Mouse (Mus musculus): ENCODE data around the gene Nrsn1. TPM values are rescaled to one million over a fixed set of nuclear protein-coding genes. Genes with fewer than 3 reads are reported as not detected.

The Nrsn1 gene
- polyA plus RNA-seq, 1 experiment from 2014 or later, result 31.2 TPM

- Histone ChIP-seq H3K27ac (ENCODE audit: low read depth, low read length) (no peak overlapping the region), H3K9ac (ENCODE audit: low read length) (no peak overlapping the region), H3K9me3 (replicated peaks; ENCODE audit: control insufficient read depth, low read length) (no peaks in the 10 kb centered on the region), H3K27me3 (replicated peaks; ENCODE audit: control insufficient read depth, insufficient read depth, low read length) (no peaks in the 10 kb centered on the region), H3K4me3 (ENCODE audit: low read depth, low read length) (no peak overlapping the region), H3K4me2 (ENCODE audit: low read length) (no peak overlapping the region), H3K4me1 (ENCODE audit: control insufficient read depth, insufficient read depth, low read length) (no peaks in the 10 kb centered on the region), H3K36me3 (ENCODE audit: control insufficient read depth, insufficient read depth, low read length) (no peaks in the 10 kb centered on the region)
- 78% methylated on average over 6 of the region's 6 CpGs for WGBS
- no peak for ATAC-seq
- DNase-seq (ENCODE audit: low spot score), result no peak
Measured at GRCm38 (mm10) chr13:25257608-25258007, 12.7 kb downstream of the Nrsn1 start.

GRCm38 (mm10) chr13:25254478-25255263, 15.6 kb downstream of the Nrsn1 start:
- Histone ChIP-seq H3K36me3 (ENCODE audit: control insufficient read depth, insufficient read depth, low read length) (no peaks in the 10 kb centered on the region), H3K4me2 (ENCODE audit: low read length) (no peak overlapping the region), H3K27me3 (replicated peaks; ENCODE audit: control insufficient read depth, insufficient read depth, low read length) (no peaks in the 10 kb centered on the region), H3K4me1 (ENCODE audit: control insufficient read depth, insufficient read depth, low read length) (no peaks in the 10 kb centered on the region), H3K4me3 (ENCODE audit: low read depth, low read length) (no peak overlapping the region), H3K9me3 (replicated peaks; ENCODE audit: control insufficient read depth, low read length) (no peaks in the 10 kb centered on the region), H3K27ac (ENCODE audit: low read depth, low read length) (no peak overlapping the region), H3K9ac (ENCODE audit: low read length) (no peak overlapping the region)
- 89% methylated on average over 9 of the region's 9 CpGs for WGBS
- no peak for DNase-seq (ENCODE audit: low spot score)
- ATAC-seq, result no peak

- peak; percentile 54 for DNase-seq (ENCODE audit: low spot score)
- Histone ChIP-seq H3K27me3 (replicated peaks; ENCODE audit: control insufficient read depth, insufficient read depth, low read length) (no peaks in the 10 kb centered on the region), H3K36me3 (ENCODE audit: control insufficient read depth, insufficient read depth, low read length) (no peaks in the 10 kb centered on the region), H3K4me1 (ENCODE audit: control insufficient read depth, insufficient read depth, low read length) (no peaks in the 10 kb centered on the region), H3K27ac (ENCODE audit: low read depth, low read length) (no peak overlapping the region), H3K4me3 (ENCODE audit: low read depth, low read length) (no peak overlapping the region), H3K9ac (ENCODE audit: low read length) (no peak overlapping the region), H3K9me3 (replicated peaks; ENCODE audit: control insufficient read depth, low read length) (no peaks in the 10 kb centered on the region), H3K4me2 (ENCODE audit: low read length) (no peak overlapping the region)
- ATAC-seq, result peak; percentile 81
- WGBS, result 45% methylated on average over 1 of the region's 1 CpGs
Measured at GRCm38 (mm10) chr13:25251893-25252292, 18.4 kb downstream of the Nrsn1 start.

- DNase-seq (ENCODE audit: low spot score) (no peak), ATAC-seq (no peak)
- 72% methylated on average over 5 of the region's 5 CpGs for WGBS
- Histone ChIP-seq H3K4me3 (ENCODE audit: low read depth, low read length) (no peak overlapping the region), H3K36me3 (ENCODE audit: control insufficient read depth, insufficient read depth, low read length) (no peaks in the 10 kb centered on the region), H3K27me3 (replicated peaks; ENCODE audit: control insufficient read depth, insufficient read depth, low read length) (no peaks in the 10 kb centered on the region), H3K9ac (ENCODE audit: low read length) (no peak overlapping the region), H3K4me1 (ENCODE audit: control insufficient read depth, insufficient read depth, low read length) (no peaks in the 10 kb centered on the region), H3K9me3 (replicated peaks; ENCODE audit: control insufficient read depth, low read length) (no peaks in the 10 kb centered on the region), H3K4me2 (ENCODE audit: low read length) (no peak overlapping the region), H3K27ac (ENCODE audit: low read depth, low read length) (no peak overlapping the region)
Measured at GRCm38 (mm10) chr13:25220186-25220787, 50.0 kb downstream of the Nrsn1 start.

- WGBS, result 86% methylated on average over 1 of the region's 1 CpGs
- DNase-seq (ENCODE audit: low spot score) (no peak), ATAC-seq (no peak)
Measured at GRCm38 (mm10) chr13:25218394-25218793, 51.9 kb downstream of the Nrsn1 start.

GRCm38 (mm10) chr13:25206950-25207349, 63.4 kb downstream of the Nrsn1 start:
- 87% methylated on average over 5 of the region's 5 CpGs for WGBS
- DNase-seq (ENCODE audit: low spot score), result no peak
- H3K27ac ChIP-seq (ENCODE audit: low read depth, low read length), result no peak overlapping the region
- no peaks in the 10 kb centered on the region for H3K4me1 ChIP-seq (ENCODE audit: control insufficient read depth, insufficient read depth, low read length)
- no peak overlapping the region for H3K4me2 ChIP-seq (ENCODE audit: low read length)
- H3K4me3 ChIP-seq (ENCODE audit: low read depth, low read length), result no peak overlapping the region
- H3K9me3 ChIP-seq (replicated peaks; ENCODE audit: control insufficient read depth, low read length), result no peaks in the 10 kb centered on the region
- no peaks in the 10 kb centered on the region for H3K36me3 ChIP-seq (ENCODE audit: control insufficient read depth, insufficient read depth, low read length)
- no peaks in the 10 kb centered on the region for H3K27me3 ChIP-seq (replicated peaks; ENCODE audit: control insufficient read depth, insufficient read depth, low read length)
- no peak overlapping the region for H3K9ac ChIP-seq (ENCODE audit: low read length)
- ATAC-seq, result no peak

More at GRCm38 (mm10) chr13:25218394-25218793, 51.9 kb downstream of the Nrsn1 start:
- Histone ChIP-seq H3K27me3 (replicated peaks; ENCODE audit: control insufficient read depth, insufficient read depth, low read length) (no peaks in the 10 kb centered on the region), H3K4me2 (ENCODE audit: low read length) (no peak overlapping the region), H3K9me3 (replicated peaks; ENCODE audit: control insufficient read depth, low read length) (no peaks in the 10 kb centered on the region), H3K27ac (ENCODE audit: low read depth, low read length) (no peak overlapping the region), H3K9ac (ENCODE audit: low read length) (no peak overlapping the region), H3K36me3 (ENCODE audit: control insufficient read depth, insufficient read depth, low read length) (no peaks in the 10 kb centered on the region), H3K4me3 (ENCODE audit: low read depth, low read length) (no peak overlapping the region), H3K4me1 (ENCODE audit: control insufficient read depth, insufficient read depth, low read length) (no peaks in the 10 kb centered on the region)

Other genes with a start within 250 kb of the Nrsn1 start
- gene Dcdc2a, start 214.5 kb downstream of the Nrsn1 start, polyA plus RNA-seq (2014; fragmentation: Nextera tagmentation; extraction: Ambion mirVana), result 1.4 and 2.3 TPM in 2 replicates

Measured in forebrain, embryonic 14.5 days (tissue).